Mouse (Mus musculus) spleen, postnatal 4 days (tissue): Measurements from ENCODE around the gene Dph3.
"Not testable (repeated sequence)": the region's sequence is repeated elsewhere in the genome, so short reads cannot be mapped to it uniquely, and the experiment has no call there.

Experiments used
- DNase-seq, 2 experiments: peaks; one replicate each; pipeline ENCODE4 v3.0.0; 2022; ENCODE audit warnings: low spot score in 2 of 2

The Dph3 gene

DNA sequence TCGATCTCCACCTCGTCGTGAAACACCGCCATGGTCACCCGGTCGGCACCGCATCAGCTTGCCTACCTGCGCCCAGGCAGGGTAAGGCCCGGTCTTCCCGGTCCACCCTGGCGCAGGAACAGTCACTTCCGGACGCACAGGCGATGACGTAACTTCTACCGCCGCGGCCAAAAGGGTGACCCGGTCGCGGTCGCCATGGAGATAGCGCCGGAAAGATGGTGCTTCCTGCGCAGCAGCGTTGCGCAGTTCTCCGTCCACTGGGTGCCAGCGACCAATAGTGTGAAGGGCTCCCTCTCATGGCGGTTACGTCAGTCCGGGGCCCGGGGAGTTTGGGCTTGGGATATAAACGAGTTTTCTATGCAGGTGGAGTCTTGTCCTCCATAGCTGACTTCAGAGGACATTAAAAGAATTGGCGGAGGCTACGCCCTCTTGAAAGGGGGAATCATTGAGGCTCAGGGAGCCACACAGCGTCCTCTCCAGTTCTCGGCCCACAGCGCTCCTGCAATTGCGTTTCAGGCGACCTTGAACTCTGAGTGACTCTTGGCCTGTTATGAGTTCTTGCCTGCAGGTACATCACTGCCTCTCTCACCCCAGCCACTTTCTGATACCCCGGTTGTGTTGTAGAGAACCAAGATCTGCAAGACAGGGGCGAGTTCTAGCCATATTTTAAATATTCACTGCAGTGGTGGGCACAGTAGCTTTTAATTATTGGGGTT lies at the start of gene Dph3:
Dph3 (minus strand) TSS at position 244 of the 716 bp plus-strand sequence.
- peak; percentile 99 for DNase-seq

- DNase-seq, result no peak
These were observed 48.8 kb upstream of the Dph3 start for GRCm38 (mm10) chr14:32134293-32134692.

GRCm38 (mm10) chr14:32131836-32132235 lies 46.3 kb upstream of the Dph3 start:
- no peak for DNase-seq

DNA sequence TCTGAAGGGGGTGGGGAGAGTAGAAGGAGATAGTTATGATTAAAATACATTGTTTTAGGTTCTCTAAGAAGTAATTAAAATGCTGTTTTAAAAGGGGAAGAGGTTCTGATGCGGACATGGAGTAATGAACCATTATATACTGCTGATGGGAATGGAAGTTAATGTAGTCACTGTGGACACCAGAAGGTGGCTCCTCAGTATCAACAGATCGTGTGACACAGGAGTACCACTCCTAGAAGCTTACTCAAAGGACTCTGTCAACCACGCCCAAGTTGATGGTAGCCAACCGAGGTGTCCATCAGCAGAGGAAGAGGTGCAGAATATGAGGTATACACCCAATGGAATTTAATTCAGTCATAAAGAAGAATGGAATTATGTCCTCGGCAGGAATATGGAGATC lies 42.9 kb upstream of the Dph3 start:
- no peak for DNase-seq

DNA sequence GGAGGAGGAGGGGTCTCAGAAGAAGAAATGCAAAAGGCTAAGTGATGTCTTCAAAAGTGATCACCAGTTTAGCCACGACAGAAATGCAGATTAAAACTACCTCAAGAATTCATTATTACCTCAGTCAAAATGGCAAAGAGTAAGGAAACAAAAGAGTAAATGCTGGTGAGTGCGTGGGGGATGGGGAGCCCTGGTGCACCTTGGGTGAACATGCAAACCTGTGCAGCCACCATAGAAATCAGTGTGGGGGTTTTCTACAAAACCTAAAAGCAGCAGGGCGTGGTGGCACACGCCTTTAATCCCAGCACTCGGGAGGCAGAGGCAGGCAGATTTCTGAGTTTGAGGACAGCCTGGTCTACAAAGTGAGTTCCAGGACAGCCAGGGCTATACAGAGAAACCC lies 39.7 kb upstream of the Dph3 start:
- not testable (repeated sequence) for DNase-seq

DNA sequence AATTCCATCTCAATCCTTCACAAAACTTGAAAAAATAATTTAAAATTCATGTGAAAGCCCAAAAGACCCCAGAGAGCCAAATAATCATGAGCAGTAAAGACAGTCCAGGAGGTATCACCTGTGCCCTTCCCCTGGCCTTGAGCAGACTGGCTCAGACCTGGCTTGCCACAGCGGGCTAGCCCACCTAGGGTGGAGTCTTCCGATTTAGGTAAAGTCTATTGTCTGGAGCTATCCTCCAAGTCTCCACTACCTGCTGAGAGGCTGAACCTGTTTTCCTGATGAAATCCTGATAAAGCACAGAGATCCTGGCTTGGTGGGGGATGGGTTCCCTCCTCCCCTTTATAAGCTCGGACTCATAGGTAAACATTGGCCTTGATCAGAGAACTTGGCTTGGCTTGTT lies 38.7 kb upstream of the Dph3 start:
- DNase-seq, result no peak

GRCm38 (mm10) chr14:32121920-32122315 lies 36.4 kb upstream of the Dph3 start:
- peak; percentile 62 to 76 for DNase-seq

DNA sequence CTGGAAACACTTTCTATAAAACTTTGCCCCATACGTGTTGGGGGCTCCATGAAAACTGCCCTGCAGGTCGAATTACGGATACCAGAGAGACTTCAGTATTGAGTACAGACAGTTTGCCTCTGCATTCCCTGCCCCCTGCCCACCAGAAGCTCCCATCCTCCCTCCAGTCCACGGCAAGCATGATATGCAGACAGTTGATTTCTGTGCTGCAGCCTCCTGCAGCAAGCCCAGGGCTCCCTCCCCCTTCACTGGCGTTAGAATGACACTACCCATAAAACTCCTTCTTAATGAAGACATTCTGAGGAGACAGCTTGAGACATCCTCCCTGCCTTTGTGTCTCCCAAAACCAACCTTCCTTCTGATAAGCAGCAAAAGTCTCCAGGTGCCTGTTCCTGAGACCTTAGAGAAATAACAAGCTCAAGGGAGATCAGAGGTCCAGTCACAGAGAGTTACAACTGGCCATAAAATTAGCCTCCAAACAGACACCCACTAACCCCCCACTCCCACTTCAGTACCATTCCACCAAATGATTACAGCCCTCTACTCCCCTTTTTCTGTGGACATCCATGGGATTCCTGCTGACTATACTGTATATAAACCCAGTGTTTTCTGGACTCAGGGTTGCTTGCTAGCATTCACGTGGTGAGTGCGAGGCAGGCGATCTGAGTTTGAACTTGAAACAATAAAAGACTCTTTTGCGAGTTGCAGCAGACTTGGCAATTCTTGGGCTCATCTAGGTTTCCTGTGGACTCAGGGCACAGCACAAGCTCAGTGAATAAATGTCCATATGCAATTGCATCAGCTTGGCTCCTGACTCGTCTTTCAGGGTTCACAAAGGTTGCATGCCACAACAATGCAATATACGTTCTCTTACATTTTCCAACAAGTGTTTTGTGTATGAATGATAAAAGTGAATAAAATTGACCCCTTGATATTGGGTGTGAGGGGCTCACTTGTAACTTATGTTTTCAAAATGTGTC lies 35.7 kb upstream of the Dph3 start:
- DNase-seq, result no peak

GRCm38 (mm10) chr14:32112124-32112523 lies 26.6 kb upstream of the Dph3 start:
- not testable (repeated sequence) for DNase-seq

GRCm38 (mm10) chr14:32106911-32107310 lies 21.4 kb upstream of the Dph3 start:
- no peak for DNase-seq

DNA sequence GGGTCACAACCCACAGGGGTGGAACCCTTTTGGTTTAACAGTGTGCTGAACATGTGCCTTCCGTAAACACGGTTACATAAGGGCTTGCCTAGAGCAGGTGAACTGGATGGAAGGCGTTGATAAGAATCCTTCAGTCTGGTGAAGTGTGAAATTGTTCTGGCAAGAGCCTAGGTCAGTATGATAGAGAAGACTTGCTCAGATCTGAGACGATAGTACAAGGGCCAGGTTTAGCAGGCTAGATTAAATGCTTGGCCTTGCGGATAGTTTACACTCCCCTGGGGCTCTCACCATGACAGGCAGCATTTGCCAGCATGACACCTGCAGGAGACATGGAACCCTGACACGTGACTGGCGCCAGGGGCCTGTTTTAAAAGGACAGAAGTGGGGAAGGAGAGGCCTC lies 20.1 kb upstream of the Dph3 start:
- DNase-seq, result no peak

DNA sequence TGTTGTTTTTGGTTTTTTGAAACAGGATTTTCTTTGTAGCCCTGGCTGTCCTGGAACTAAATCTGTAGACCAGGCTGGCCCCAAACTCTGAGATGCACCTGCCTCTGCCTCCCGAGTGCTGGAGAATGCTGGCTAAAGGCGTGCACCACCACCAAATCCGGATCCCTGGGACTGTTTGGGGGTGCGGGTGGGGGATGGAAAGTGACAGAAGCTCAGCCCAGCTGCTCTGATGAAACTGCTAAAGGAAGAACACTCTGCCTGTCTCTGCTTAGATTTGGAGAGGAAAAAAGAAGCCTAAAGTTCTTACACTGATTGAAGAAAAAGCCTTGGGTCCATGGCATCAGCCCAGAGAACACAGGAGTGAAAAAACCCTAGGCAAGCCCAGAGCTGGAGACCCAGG lies 18.0 kb upstream of the Dph3 start:
- no peak for DNase-seq

DNA sequence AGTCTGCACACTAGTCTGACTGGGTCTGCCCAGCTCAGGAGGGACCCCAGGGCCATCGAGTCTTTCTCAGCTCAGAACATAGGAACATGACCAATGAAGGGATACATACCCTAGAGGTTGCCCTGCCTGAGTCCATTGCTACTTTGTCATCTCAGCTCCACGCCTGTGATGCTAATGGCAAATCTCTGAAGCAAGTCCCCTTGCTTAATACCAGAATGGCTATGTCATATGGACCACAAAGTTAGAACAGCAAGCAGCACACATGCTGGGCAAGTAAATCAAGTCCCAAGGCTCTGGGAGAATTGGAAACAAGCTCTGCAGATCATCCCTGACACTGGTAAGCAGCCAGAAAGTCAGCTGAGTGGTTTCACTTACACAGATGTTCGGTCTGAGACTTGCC lies 13.4 kb upstream of the Dph3 start:
- DNase-seq, result no peak

DNA sequence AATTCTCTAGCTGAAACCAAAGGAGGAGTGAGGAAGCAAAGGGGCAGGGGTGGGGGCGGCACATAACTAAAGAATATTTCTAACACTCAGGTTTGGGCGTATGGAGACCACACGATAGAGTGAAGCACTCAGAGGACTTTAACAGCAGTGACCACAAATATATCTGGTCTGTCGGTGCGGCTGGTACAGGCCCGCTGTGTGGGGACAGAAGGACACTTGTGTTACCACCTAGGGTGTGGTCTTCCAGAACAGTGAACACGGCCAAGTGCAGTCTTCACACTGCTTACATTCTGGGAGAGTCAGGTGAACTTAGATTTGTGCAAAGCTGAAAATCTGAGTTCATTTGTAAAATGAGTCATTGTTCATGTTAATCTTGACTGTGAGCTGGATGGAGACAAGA lies 12.2 kb upstream of the Dph3 start:
- no peak for DNase-seq

DNA sequence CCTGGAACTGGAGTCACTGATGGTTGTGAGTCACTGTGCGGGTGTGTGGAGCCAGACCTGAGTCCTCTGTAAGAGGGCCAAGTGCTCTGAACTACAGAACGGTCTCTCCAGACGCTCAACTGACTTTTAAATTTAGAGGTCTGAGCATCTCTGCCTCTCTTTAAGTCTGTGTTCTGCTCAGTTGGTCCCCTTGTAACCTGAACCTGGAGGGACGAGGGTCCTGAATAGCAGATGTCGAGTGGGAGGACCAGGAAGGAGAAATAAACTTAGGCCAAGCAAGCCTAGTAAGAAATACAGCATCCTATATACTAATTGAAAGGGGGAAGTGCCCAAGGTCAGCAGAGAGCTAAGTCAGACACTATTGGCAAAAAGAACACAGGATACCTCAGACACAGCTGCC lies 11.2 kb upstream of the Dph3 start:
- no peak for DNase-seq

DNA sequence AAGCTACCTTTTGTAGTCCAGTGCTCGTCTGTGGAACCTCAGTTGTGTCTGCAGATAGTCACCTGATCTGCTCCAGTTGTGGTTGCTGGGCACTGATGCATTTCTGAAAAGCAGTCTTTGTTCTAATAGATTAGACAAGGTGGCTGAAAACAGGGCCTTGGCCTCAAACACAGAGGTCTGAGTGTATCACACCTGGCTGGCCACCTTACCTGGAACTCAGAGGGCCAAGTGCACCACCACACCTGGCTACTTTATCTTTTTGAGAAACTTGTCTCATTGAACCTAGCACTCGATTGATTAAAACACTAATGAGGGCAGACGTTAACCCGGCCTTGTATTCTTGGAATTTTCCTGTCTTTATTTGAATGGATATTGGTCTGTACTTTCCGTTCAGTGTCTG lies 10.1 kb upstream of the Dph3 start:
- DNase-seq, result no peak

DNA sequence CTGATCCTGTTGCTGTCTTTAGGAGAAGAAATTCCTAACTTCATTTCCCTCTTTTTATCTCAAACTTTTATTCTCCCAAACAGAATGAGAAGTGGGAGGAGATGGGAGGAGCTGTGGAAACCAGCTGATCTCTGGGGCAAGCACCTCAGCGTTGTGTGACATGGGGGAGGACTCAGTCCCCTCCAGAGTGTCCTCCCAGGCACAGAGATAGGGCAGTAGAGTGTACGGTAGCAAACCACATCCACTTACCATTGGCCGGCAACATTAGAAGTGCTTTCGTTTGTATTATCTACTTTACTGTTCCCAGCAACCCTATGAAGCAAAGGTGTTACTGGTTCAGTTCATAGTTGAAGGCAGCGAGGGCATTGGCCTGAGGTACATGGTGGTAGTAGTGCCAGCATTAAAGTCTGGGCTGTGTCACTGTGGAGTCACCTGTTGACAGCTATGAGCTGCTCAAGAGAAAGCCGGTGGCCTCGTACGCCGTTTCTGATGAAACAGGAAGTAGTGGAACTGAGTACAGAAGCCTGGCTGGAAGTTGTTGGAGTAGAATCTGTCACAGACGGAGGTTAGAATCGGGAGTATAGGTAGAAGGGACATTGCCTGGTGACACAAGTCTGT lies 8.1 kb upstream of the Dph3 start:
- no peak for DNase-seq

- DNase-seq, result no peak
These were observed 7.5 kb upstream of the Dph3 start for GRCm38 (mm10) chr14:32093018-32093417.

DNA sequence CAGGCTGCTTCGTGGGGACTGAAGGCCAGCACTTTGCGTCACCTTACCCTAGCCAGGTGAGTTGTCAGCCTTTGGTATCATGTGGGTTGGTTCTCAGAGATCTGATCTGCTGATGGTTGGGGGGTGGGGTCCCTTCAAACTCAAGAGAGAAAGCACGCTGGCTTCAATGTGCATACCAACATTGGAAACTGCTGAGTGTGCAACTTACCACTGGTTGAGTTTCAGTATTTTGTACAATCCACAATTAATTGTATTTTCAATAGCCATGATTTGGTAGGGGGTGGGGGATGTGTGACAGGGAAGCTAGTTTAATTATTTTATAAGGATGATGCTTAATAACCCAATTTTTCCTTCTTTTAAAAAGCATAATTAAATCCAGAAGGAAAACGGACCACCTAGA lies 6.2 kb upstream of the Dph3 start:
- DNase-seq, result no peak

- no peak for DNase-seq
These were observed 5.6 kb upstream of the Dph3 start for GRCm38 (mm10) chr14:32091124-32091523.

GRCm38 (mm10) chr14:32087584-32088248 lies 2.2 kb upstream of the Dph3 start:
- not testable (repeated sequence) for DNase-seq

DNA sequence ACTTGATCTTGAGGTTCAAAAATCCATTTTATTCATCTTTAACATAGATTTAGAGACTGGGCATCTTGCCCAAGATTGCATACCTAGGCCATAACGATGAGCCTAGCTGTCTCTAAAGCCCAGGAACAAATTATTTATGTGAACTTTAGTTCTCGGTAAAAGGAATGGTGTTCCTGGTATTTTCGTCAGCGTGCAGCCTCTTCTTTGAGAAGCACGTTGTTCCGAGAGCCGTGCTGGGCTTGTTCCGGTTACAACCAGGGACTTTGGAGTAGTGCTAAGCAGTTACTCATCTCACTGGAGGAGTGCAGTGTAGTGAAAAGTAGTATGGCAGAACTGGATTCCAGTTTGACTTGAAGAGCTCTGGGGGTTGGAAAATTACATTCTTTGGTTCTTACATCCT lies 697 bp upstream of the Dph3 start:
- no peak for DNase-seq
